Mouse (Mus musculus) ES-Bruce4 (cell line): ENCODE measurements at regions not wholly inside any gene's neighbourhood (a gene's known extent, or its start where the extent isn't known, plus 50 kb on each side); places are given as distances from the start of the nearest gene placed in this dataset.

Experiments used
- CTCF ChIP-seq: IDR thresholded peaks from one replicate; pipeline ENCODE4 v1.8.1; 2011; ENCODE audit warnings: low read depth, low read length
- EP300 ChIP-seq: IDR thresholded peaks from 2 replicates; pipeline ENCODE4 v1.6.1; 2011; ENCODE audit warnings: low read depth, low read length; ENCODE audit not compliant: insufficient read depth
- POLR2A ChIP-seq: IDR thresholded peaks from one replicate; pipeline ENCODE4 v1.8.1; 2011; ENCODE audit warnings: low read length; ENCODE audit not compliant: insufficient read depth

DNA sequence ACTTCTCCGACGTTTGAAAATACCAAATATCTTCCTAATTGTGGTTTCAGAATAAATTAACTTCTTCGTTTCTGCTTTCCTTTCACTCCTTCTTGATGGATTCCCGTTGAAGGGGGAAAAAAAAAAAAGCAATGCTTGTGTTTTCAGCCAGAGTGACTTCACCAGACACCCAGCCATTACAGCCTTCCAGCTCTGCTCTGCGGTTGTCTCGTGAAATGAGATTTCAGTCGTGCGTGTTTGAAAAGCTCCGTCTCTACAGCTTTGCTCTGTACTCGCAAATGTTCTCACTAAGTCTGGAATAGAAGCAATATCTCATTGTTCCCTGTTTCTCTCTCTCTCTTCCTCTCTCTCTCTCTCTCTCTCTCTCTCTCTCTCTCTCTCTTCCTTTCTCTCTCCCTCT, 509.6 kb upstream of the Kif2a start:
- TF ChIP-seq CTCF: no peak
- TF ChIP-seq POLR2A: no peak
- TF ChIP-seq EP300: no peak
